Mouse (Mus musculus) heart, postnatal 0 days (tissue): Measurements from ENCODE around the gene Rassf5. TPM values are rescaled to one million over a fixed set of nuclear protein-coding genes. Genes with fewer than 3 reads are reported as not detected.

Experiments
- ATAC-seq: fragments of 200-750 bp; cut with Nextera tagmentation; 2 replicates; pipeline ENCODE4 v1.8.0; 2017; ENCODE audit warnings: low read depth, moderate number of reproducible peaks, moderate library complexity; ENCODE audit not compliant: insufficient read depth
- DNase-seq: peaks from one replicate; pipeline ENCODE4 v3.0.0-alpha.2; 2016; ENCODE audit warnings: low spot score
- H3K27ac ChIP-seq: fragments of 300-500 bp; sonication (generic); 2 replicates; pipeline ENCODE4 v1.5.1; 2014; ENCODE audit warnings: low read depth, mild to moderate bottlenecking
- H3K27me3 ChIP-seq: fragments of 300-500 bp; sonication (generic); 2 replicates; pipeline ENCODE4 v1.6.1; 2014; ENCODE audit warnings: low read length, mixed read lengths; ENCODE audit not compliant: control insufficient read depth, insufficient read depth
- H3K36me3 ChIP-seq: fragments of 300-500 bp; sonication (generic); replicated peaks from 2 replicates; pipeline ENCODE4 v1.6.1; 2014; ENCODE audit warnings: low read length, mixed read lengths; ENCODE audit not compliant: control insufficient read depth, insufficient read depth
- H3K4me1 ChIP-seq: fragments of 300-500 bp; sonication (generic); 2 replicates; pipeline ENCODE4 v1.6.1; 2014; ENCODE audit warnings: antibody characterized with exemption; ENCODE audit not compliant: control insufficient read depth, insufficient read depth
- H3K4me2 ChIP-seq: fragments of 300-500 bp; sonication (generic); 2 replicates; pipeline ENCODE4 v1.6.1; 2014; ENCODE audit warnings: low read depth, mild to moderate bottlenecking, low read length, moderate library complexity
- H3K4me3 ChIP-seq: fragments of 300-500 bp; sonication (generic); 2 replicates; pipeline ENCODE4 v1.5.1; 2014; ENCODE audit warnings: low read depth, low read length
- H3K9ac ChIP-seq: fragments of 300-500 bp; sonication (generic); replicated peaks from 2 replicates; pipeline ENCODE4 v1.6.1; 2014; ENCODE audit warnings: low read depth, low read length, mixed read lengths
- H3K9me3 ChIP-seq: fragments of 300-500 bp; sonication (generic); replicated peaks from 2 replicates; pipeline ENCODE4 v1.6.1; 2016; ENCODE audit warnings: low read length; ENCODE audit not compliant: control insufficient read depth
- CTCF ChIP-seq: IDR thresholded peaks from 2 replicates; pipeline ENCODE4 v1.5.1; 2016; ENCODE audit warnings: antibody characterized with exemption, control low read depth, low read depth
- EP300 ChIP-seq: IDR thresholded peaks from 2 replicates; pipeline ENCODE4 v1.6.1; 2016; ENCODE audit warnings: antibody characterized with exemption, low read depth
- WGBS: fragments of 180-500 bp; shearing (Covaris S2); extraction: QIAGEN DNeasy Blood & Tissue Kit; methylation state at CpG from one replicate; pipeline ENCODE4 v1.1.7; 2014; 5-methylcytosine and 5-hydroxymethylcytosine counted together
- polyA plus RNA-seq: library from polyadenylated mRNA; unstranded; fragments of >200 nt; fragmentation: Nextera tagmentation; extraction: Ambion mirVana; gene quantifications from 2 replicates; pipeline ENCODE4 v1.2.1, GENCODE M21; 2015
- total RNA-seq: library from RNA; depleted of rRNA; stranded (reverse); fragments of >200 nt; gene quantifications from 2 replicates; pipeline ENCODE4 v1.2.3, GENCODE M21; 2014; ENCODE audit warnings: low replicate concordance

Rassf5 gene
- total and polyA plus RNA-seq, 2 experiments from 2014 or later: 3.3 TPM

GRCm38 (mm10) chr1:131139102-131140095 is 105.7 kb downstream of the Rassf5 start:
- H3K27ac ChIP-seq: peak overlapping the region; percentile 87; the same call in 1 of the 2 replicates
- no peak for ATAC-seq
- DNase-seq: no peak
- peaks cover 7% of the 10 kb centered on the region; the same call in 1 of the 2 replicates for H3K4me1 ChIP-seq
- no peaks in the 10 kb centered on the region for H3K36me3 ChIP-seq
- 0 out of 2 replicates have a peak, but pooled peaks cover 2% of the 10 kb centered on the region for H3K9me3 ChIP-seq
- TF ChIP-seq CTCF (no peak), EP300 (no peak)
- WGBS: 69% methylated on average over 11 of the region's 11 CpGs
- peak overlapping the region; percentile 80 for H3K4me3 ChIP-seq
- H3K9ac ChIP-seq: 0 out of 2 replicates have a peak overlapping the region, but pooled peaks have one; percentile 66
- H3K27me3 ChIP-seq: no peaks in the 10 kb centered on the region
- peak overlapping the region; percentile 99 for H3K4me2 ChIP-seq

- ATAC-seq (peak; percentile 98), DNase-seq (peak; percentile 87)
- H3K4me2 ChIP-seq: peak within 1 kb of the TSS; percentile 99
- no peaks in the 10 kb centered on the region for H3K9me3 ChIP-seq
- H3K36me3 ChIP-seq: no peaks in the 10 kb centered on the region
- 4% methylated on average over 47 of the region's 49 CpGs for WGBS
- H3K27me3 ChIP-seq: no peaks in the 10 kb centered on the region
- H3K4me3 ChIP-seq: peak within 1 kb of the TSS; percentile 80
- peaks cover 7% of the 10 kb centered on the region for H3K4me1 ChIP-seq
- H3K27ac ChIP-seq: peak within 1 kb of the TSS; percentile 87
- H3K9ac ChIP-seq: peak within 1 kb of the TSS; percentile 66
- no peak for TF ChIP-seq EP300
- peak; percentile 56 for TF ChIP-seq CTCF
Observed at GRCm38 (mm10) chr1:131138191-131139016, 106.7 kb downstream of the Rassf5 start, which contains the start of gene Dyrk3. Dyrk3 (minus strand) TSS chr1:131138340.

- peak; percentile 55 for ATAC-seq
- TF ChIP-seq EP300: no peak
- TF ChIP-seq CTCF: no peak
- Histone ChIP-seq H3K9me3 (no peaks in the 10 kb centered on the region), H3K27ac (no peak overlapping the region), H3K4me1 (peaks cover 7% of the 10 kb centered on the region), H3K4me3 (peak overlapping the region; percentile 80), H3K9ac (peak overlapping the region; percentile 66), H3K4me2 (peak overlapping the region; percentile 99), H3K27me3 (no peaks in the 10 kb centered on the region), H3K36me3 (no peaks in the 10 kb centered on the region)
- DNase-seq: no peak
- WGBS: 2% methylated on average over 25 of the region's 36 CpGs
Observed at GRCm38 (mm10) chr1:131137717-131138118, 107.3 kb downstream of the Rassf5 start.

GRCm38 (mm10) chr1:131137111-131137510 is 107.9 kb downstream of the Rassf5 start:
- no peak overlapping the region for H3K4me3 ChIP-seq
- WGBS: 46% methylated on average over 5 of the region's 5 CpGs

GRCm38 (mm10) chr1:131135960-131136629 is 109.0 kb downstream of the Rassf5 start:
- no peak for ATAC-seq
- H3K4me1 ChIP-seq: peaks cover 7% of the 10 kb centered on the region
- H3K36me3 ChIP-seq: no peaks in the 10 kb centered on the region
- no peak overlapping the region for H3K27ac ChIP-seq
- WGBS: 85% methylated on average over 10 of the region's 10 CpGs
- no peaks in the 10 kb centered on the region for H3K9me3 ChIP-seq
- no peak overlapping the region for H3K4me3 ChIP-seq
- no peak overlapping the region for H3K9ac ChIP-seq
- TF ChIP-seq CTCF (no peak), EP300 (no peak)
- no peaks in the 10 kb centered on the region for H3K27me3 ChIP-seq
- H3K4me2 ChIP-seq: no peak overlapping the region
- no peak for DNase-seq

More at GRCm38 (mm10) chr1:131137111-131137510, 107.9 kb downstream of the Rassf5 start:
- TF ChIP-seq CTCF (no peak), EP300 (no peak)
- ATAC-seq (no peak), DNase-seq (no peak)
- Histone ChIP-seq H3K27me3 (no peaks in the 10 kb centered on the region), H3K36me3 (no peaks in the 10 kb centered on the region), H3K4me1 (peaks cover 7% of the 10 kb centered on the region), H3K27ac (no peak overlapping the region), H3K4me2 (no peak overlapping the region), H3K9me3 (no peaks in the 10 kb centered on the region), H3K9ac (no peak overlapping the region)
